Mouse (Mus musculus) kidney, adult 2 months (tissue): ENCODE data around the gene Prpf3. TPM values are rescaled to one million over a fixed set of nuclear protein-coding genes. Genes with fewer than 3 reads are reported as not detected.

Experiments used
- DNase-seq: peaks from one replicate; pipeline ENCODE4 v3.0.0; 2021
- H3K27ac ChIP-seq: fragments of 200-500 bp; 2 replicates; pipeline ENCODE4 v1.5.1; 2012; ENCODE audit warnings: low read depth, low read length, control low read depth, inconsistent platforms; ENCODE audit not compliant: insufficient read depth
- H3K27me3 ChIP-seq: fragments of 200-500 bp; replicated peaks from 2 replicates; pipeline ENCODE4 v1.6.1; 2012; ENCODE audit warnings: mild to moderate bottlenecking, moderate library complexity, low read length, inconsistent platforms; ENCODE audit not compliant: control insufficient read depth, insufficient read depth
- H3K36me3 ChIP-seq: fragments of 200-500 bp; 2 replicates; pipeline ENCODE4 v1.6.1; 2012; ENCODE audit warnings: mild to moderate bottlenecking, moderate library complexity, low read length, inconsistent platforms; ENCODE audit not compliant: control insufficient read depth, insufficient read depth
- H3K4me1 ChIP-seq: fragments of 200-500 bp; 2 replicates; pipeline ENCODE4 v1.6.1; 2011; ENCODE audit warnings: low read length; ENCODE audit not compliant: control insufficient read depth, insufficient read depth
- H3K4me3 ChIP-seq: fragments of 200-500 bp; 2 replicates; pipeline ENCODE4 v1.5.1; 2011; ENCODE audit warnings: mild to moderate bottlenecking, low read depth, low read length, control low read depth; ENCODE audit not compliant: insufficient read depth
- CTCF ChIP-seq: fragments of 200-500 bp; conservative IDR thresholded peaks from 2 replicates; pipeline ENCODE4 v1.5.1; 2011; ENCODE audit warnings: low read depth, mild to moderate bottlenecking, control low read depth, low read length, moderate library complexity, mixed read lengths; ENCODE audit not compliant: insufficient read depth, insufficient read length
- POLR2A ChIP-seq: fragments of 200-500 bp; IDR thresholded peaks from one replicate; pipeline ENCODE4 v1.6.1; 2011; ENCODE audit warnings: low read depth, low read length, control low read depth
- WGBS: fragments of 180-500 bp; shearing (Covaris S2); methylation state at CpG from one replicate; pipeline ENCODE4 v1.1.7; 2018; 5-methylcytosine and 5-hydroxymethylcytosine counted together
- polyA plus RNA-seq: library from polyadenylated mRNA; depleted of rRNA; stranded (reverse); fragments of >200 nt; gene quantifications from 2 replicates; pipeline ENCODE4 v1.2.3, GENCODE M21; 2012

Prpf3 gene
- polyA plus RNA-seq, 1 experiment, result 14.6 TPM

DNA sequence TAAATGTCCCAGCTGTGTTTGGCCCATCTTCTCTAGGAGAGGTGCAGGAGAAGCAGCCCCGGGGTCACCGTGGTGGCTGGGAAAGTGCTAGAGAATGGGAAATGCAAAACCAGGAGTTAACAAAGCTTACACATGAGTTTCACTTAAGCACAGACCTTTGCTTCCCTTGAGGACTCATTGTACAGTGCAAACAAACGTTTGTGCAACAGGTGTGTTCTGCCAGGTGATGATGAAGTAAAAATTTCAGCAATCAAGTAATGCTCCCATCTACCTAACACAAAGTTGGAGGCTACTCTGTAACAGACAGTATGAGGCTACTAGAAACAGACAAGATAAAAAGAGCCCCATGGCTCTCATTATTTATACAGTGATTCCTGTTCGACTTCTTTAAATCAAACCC is 23.4 kb upstream of the Prpf3 start:
- Histone ChIP-seq H3K27me3 (no peaks in the 10 kb centered on the region), H3K4me3 (no peak overlapping the region), H3K36me3 (no peaks in the 10 kb centered on the region), H3K27ac (no peak overlapping the region), H3K4me1 (peaks cover 8% of the 10 kb centered on the region; the same call in 1 of the 2 replicates)
- 83% methylated on average over 4 of the region's 4 CpGs for WGBS
- no peak for DNase-seq
- TF ChIP-seq CTCF (no peak), POLR2A (no peak)

GRCm38 (mm10) chr3:95872048-95872447 is 16.4 kb upstream of the Prpf3 start:
- TF ChIP-seq CTCF, result no peak
- no peak for TF ChIP-seq POLR2A
- 46% methylated on average over 7 of the region's 7 CpGs for WGBS
- no peaks in the 10 kb centered on the region for H3K27me3 ChIP-seq
- DNase-seq, result no peak
- H3K4me1 ChIP-seq, result peaks cover 9% of the 10 kb centered on the region; the same call in 1 of the 2 replicates
- no peaks in the 10 kb centered on the region; the same call in 1 of the 2 replicates for H3K36me3 ChIP-seq
- no peak overlapping the region for H3K27ac ChIP-seq
- peak overlapping the region; percentile 71 for H3K4me3 ChIP-seq

GRCm38 (mm10) chr3:95871392-95871867 is 15.7 kb upstream of the Prpf3 start, which contains the start of gene Mrps21:
TSS of gene Mrps21 (minus strand) at chr3:95871519.
- H3K4me1 ChIP-seq, result peaks cover 12% of the 10 kb centered on the region; the same call in 1 of the 2 replicates
- TF ChIP-seq POLR2A, result peak; percentile 86
- no peak for TF ChIP-seq CTCF
- H3K27me3 ChIP-seq, result no peaks in the 10 kb centered on the region
- peak; percentile 95 for DNase-seq
- peak within 1 kb of the TSS; percentile 71 for H3K4me3 ChIP-seq
- peak within 1 kb of the TSS; percentile 92 for H3K27ac ChIP-seq
- under 1% methylated on average over 33 of the region's 33 CpGs for WGBS
- H3K36me3 ChIP-seq, result no peaks in the 10 kb centered on the region; the same call in 1 of the 2 replicates

- H3K4me3 ChIP-seq, result peak overlapping the region; percentile 71
- no peak for TF ChIP-seq POLR2A
- peaks cover 15% of the 10 kb centered on the region; the same call in 1 of the 2 replicates for H3K4me1 ChIP-seq
- WGBS, result 4% methylated on average over 15 of the region's 15 CpGs
- DNase-seq, result no peak
- peak overlapping the region; percentile 92 for H3K27ac ChIP-seq
- no peaks in the 10 kb centered on the region for H3K27me3 ChIP-seq
- no peaks in the 10 kb centered on the region; the same call in 1 of the 2 replicates for H3K36me3 ChIP-seq
Observed at GRCm38 (mm10) chr3:95870976-95871375, 15.3 kb upstream of the Prpf3 start.

DNA sequence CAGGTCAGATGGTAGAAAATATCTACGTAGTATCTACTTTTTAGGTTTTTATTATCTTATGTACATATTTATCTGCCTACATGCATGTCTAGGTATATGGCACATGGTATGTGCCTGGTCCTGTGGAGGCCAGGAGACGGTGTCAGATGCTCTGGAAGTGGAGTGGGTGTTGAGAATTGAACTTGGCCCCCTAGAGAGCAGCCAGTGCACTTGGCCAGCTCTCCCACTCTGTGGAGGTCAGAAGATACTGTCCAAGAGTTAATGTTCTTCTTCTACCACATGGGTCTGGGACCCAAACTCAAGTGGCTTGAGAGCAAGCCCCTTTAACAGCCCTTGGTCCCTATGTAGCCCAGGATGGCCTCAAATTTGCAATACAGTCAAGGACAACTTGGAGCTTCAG is 11.7 kb upstream of the Prpf3 start:
- peaks cover 25% of the 10 kb centered on the region; the same call in 1 of the 2 replicates for H3K4me1 ChIP-seq
- H3K27me3 ChIP-seq, result no peaks in the 10 kb centered on the region
- peak; percentile 61 for DNase-seq
- WGBS, result 77% methylated on average over 2 of the region's 2 CpGs
- H3K36me3 ChIP-seq, result no peaks in the 10 kb centered on the region; the same call in 1 of the 2 replicates
- H3K27ac ChIP-seq, result no peak overlapping the region
- H3K4me3 ChIP-seq, result no peak overlapping the region
- TF ChIP-seq POLR2A, result no peak

DNA sequence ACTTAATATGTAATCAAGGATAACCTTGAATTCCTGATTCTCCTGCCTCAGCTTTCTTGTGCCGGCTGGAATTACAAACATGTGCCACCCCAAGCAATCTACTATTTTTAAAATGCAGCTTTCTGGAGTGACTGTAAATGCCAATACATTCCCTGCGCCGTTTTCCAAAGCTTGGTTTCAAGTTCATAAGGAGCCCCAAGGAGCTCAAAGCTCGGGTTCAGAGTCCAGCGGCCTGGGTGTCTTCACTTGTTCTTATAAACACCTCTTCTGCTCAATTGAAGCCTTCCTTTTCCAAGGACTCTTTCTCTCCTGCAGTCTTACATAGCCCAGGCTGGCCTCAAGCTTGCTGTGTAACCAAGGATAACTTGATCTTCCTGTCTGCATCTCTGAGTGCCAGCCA is 10.4 kb upstream of the Prpf3 start:
- 55% methylated on average over 5 of the region's 5 CpGs for WGBS
- H3K4me1 ChIP-seq, result peaks cover 25% of the 10 kb centered on the region; the same call in 1 of the 2 replicates
- TF ChIP-seq POLR2A (no peak), CTCF (no peak)
- peak; percentile 86 for DNase-seq
- no peak overlapping the region for H3K4me3 ChIP-seq
- H3K36me3 ChIP-seq, result no peaks in the 10 kb centered on the region; the same call in 1 of the 2 replicates
- H3K27me3 ChIP-seq, result no peaks in the 10 kb centered on the region
- peak overlapping the region; percentile 86 for H3K27ac ChIP-seq

DNA sequence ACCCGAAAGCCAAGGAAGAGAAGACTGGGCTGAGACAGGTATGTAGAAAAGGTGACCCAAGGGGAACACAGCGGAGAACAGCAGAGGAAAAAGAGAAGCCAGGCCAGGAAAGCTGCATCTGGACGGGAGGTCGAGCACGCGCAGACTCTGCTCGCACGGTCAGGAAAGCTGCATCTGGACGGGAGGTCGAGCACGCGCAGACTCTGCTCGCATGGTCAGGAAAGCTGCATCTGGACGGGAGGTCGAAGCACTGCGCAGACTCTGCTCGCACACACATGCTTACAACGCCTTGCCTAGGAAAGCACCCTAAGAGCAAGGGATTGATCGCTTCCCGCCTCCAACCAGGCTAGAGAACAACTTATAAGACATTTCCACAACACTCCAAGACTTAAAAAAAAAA is 9.9 kb upstream of the Prpf3 start:
- 81% methylated on average over 20 of the region's 20 CpGs for WGBS
- H3K36me3 ChIP-seq, result no peaks in the 10 kb centered on the region; the same call in 1 of the 2 replicates
- no peak for DNase-seq
- H3K27me3 ChIP-seq, result no peaks in the 10 kb centered on the region
- peaks cover 25% of the 10 kb centered on the region; the same call in 1 of the 2 replicates for H3K4me1 ChIP-seq
- peak overlapping the region; percentile 86 for H3K27ac ChIP-seq
- TF ChIP-seq POLR2A, result no peak
- no peak for TF ChIP-seq CTCF
- H3K4me3 ChIP-seq, result peak overlapping the region; percentile 10; the same call in 1 of the 2 replicates
